Mouse (Mus musculus): Measurements from ENCODE around the gene Wdfy3.

DNA sequence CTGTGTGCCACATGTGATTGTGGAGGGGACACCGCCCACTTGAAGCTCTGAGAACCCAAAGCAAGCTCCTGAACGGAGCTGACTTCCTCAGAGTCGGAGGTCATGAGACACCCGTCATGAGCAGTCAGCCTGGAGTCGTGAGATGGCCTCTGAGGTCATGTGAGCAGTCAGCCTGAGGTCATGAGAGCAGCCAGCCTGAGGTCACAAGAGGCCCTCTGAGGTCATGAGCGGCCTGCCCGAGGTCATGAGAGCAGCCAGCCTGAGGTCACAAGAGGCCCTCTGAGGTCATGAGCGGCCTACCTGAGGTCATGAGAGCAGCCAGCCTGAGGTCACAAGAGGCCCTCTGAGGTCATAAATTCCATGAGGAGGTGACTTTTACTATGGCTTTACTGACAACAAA, 120.4 kb downstream of the Wdfy3 start:
- TF ChIP-seq POLR2A (IDR thresholded peaks at IDR 0.05; ENCODE audit: borderline replicate concordance, control insufficient read depth, low read depth, low read length) (no peak), CTCF (IDR thresholded peaks at IDR 0.05; ENCODE audit: control insufficient read depth, insufficient read depth, low read length) (no peak)

Measured in bone marrow, adult 2 months (tissue).